Mouse (Mus musculus) ES-E14 (cell line): ENCODE measurements at regions not wholly inside any gene's neighbourhood (a gene's known extent, or its start where the extent isn't known, plus 50 kb on each side); places are given as distances from the start of the nearest gene placed in this dataset.

Experiments used
- CHD2 ChIP-seq: IDR thresholded peaks from 2 replicates; pipeline ENCODE4 v1.6.1; 2014; ENCODE audit warnings: mild to moderate bottlenecking, low read depth, low read length, inconsistent platforms
- ZNF384 ChIP-seq: IDR thresholded peaks from 2 replicates; pipeline ENCODE4 v1.6.1; 2012; ENCODE audit warnings: low read depth, low read length, inconsistent platforms

GRCm38 (mm10) chr13:16349353-16349752, 337.7 kb downstream of the Inhba start:
- TF ChIP-seq CHD2 = no peak
- no peak for TF ChIP-seq ZNF384
